Mouse (Mus musculus): ENCODE measurements around the gene Zfp62. TPM values are rescaled to one million over a fixed set of nuclear protein-coding genes. Genes with fewer than 3 reads are reported as not detected.

The Zfp62 gene
- total and polyA plus RNA-seq, 2 experiments from 2014 or later = 25.6 to 26.6 TPM

DNA sequence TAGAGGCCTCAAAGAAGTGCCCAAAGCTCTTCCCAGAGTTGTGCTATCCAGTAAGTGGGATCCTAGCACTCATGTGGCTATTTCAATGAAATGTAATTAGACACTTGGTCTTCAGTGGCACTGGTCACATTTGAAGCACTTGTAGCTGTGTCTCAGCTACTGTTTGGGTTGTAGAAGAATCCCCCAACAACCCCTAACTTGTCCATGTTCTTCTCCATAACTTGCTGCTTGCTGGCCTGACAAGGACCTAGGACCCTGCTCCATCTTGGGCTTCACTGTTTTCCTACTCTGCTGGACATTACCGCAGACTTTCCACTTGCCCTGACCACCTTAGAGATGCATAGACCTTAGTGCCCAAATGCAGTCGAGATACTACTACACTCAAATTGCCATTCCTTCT lies 1.0 kb upstream of the Zfp62 start:
- peak overlapping the region; percentile 98; the same call in 1 of the 2 replicates for H3K9ac ChIP-seq (replicated peaks; ENCODE audit: low read length, poor library complexity, severe bottlenecking)
- TF ChIP-seq CTCF (IDR thresholded peaks at IDR 0.05) = no peak
- no peak for ATAC-seq (ENCODE audit: low FRiP score)
- H3K4me1 ChIP-seq (ENCODE audit: insufficient read depth, low read length) = peaks cover 9% of the 10 kb centered on the region
- 60% methylated on average over 2 of the region's 2 CpGs for WGBS
- H3K4me3 ChIP-seq (ENCODE audit: low read depth, low read length) = peak overlapping the region; percentile 98
- H3K27me3 ChIP-seq (ENCODE audit: insufficient read depth, low read length) = no peaks in the 10 kb centered on the region
- peak overlapping the region; percentile 77 for H3K4me2 ChIP-seq (ENCODE audit: low read depth, low read length, poor library complexity, severe bottlenecking)
- no peak for DNase-seq (ENCODE audit: low spot score)
- H3K36me3 ChIP-seq (ENCODE audit: insufficient read depth, low read length) = no peaks in the 10 kb centered on the region
- no peaks in the 10 kb centered on the region for H3K9me3 ChIP-seq (ENCODE audit: low read length)
- H3K27ac ChIP-seq (ENCODE audit: low read depth, low read length) = peak overlapping the region; percentile 97; the same call in 1 of the 2 replicates

- DNase-seq (ENCODE audit: low spot score) (no peak), ATAC-seq (ENCODE audit: low FRiP score) (peak; percentile 36)
- Histone ChIP-seq H3K27ac (ENCODE audit: low read depth, low read length) (peak overlapping the region; percentile 97), H3K27me3 (ENCODE audit: insufficient read depth, low read length) (no peaks in the 10 kb centered on the region), H3K9me3 (ENCODE audit: low read length) (no peaks in the 10 kb centered on the region), H3K36me3 (ENCODE audit: insufficient read depth, low read length) (no peaks in the 10 kb centered on the region), H3K9ac (replicated peaks; ENCODE audit: low read length, poor library complexity, severe bottlenecking) (peak overlapping the region; percentile 98), H3K4me3 (ENCODE audit: low read depth, low read length) (peak overlapping the region; percentile 98), H3K4me1 (ENCODE audit: insufficient read depth, low read length) (peaks cover 9% of the 10 kb centered on the region), H3K4me2 (ENCODE audit: low read depth, low read length, poor library complexity, severe bottlenecking) (peak overlapping the region; percentile 77)
- WGBS = 1% methylated on average over 10 of the region's 10 CpGs
- no peak for TF ChIP-seq CTCF (IDR thresholded peaks at IDR 0.05)
Observed at GRCm38 (mm10) chr11:49202523-49203061, 500 bp upstream of the Zfp62 start.

DNA sequence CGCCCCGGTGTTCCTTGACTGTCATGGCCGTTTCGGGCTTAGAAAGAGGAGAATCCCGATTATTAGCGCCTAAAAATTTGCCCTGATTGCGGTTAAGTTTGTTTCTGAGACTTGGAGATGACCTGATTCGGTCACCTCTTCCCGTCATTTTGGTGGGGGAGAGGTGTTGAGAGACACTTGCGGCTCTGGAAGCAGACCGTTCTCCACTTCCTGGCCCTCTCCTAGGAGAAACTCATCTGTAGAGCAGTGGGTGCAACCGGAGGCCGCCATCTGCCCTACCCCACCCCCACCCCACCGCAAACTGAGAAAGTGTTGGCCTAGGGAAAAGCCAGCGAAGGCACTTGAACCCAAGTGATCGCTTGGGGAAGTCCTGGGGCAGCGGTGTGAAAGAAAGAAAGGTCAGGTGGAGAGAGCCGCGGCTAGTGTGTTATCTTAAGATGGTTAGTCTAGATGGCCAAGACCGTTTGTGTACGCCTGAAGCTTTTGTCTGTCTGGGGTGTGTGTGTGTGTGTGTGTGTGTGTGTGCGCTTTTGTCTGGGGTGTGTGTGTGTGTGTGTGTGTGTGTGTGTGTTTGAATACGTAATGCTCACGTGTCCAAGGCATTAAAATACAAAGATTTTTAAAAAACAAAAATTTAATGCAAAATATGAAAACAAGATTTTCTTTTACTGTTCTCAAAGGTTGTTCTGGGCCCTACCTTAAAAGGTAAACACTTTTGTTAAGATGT lies 842 bp downstream of the Zfp62 start:
- H3K27ac ChIP-seq (ENCODE audit: low read depth, low read length) = peak overlapping the region; percentile 97
- H3K4me1 ChIP-seq (ENCODE audit: insufficient read depth, low read length) = peaks cover 9% of the 10 kb centered on the region
- H3K9me3 ChIP-seq (ENCODE audit: low read length) = no peaks in the 10 kb centered on the region
- peak overlapping the region; percentile 98 for H3K4me3 ChIP-seq (ENCODE audit: low read depth, low read length)
- peak overlapping the region; percentile 77 for H3K4me2 ChIP-seq (ENCODE audit: low read depth, low read length, poor library complexity, severe bottlenecking)
- TF ChIP-seq CTCF (IDR thresholded peaks at IDR 0.05) = no peak
- H3K9ac ChIP-seq (replicated peaks; ENCODE audit: low read length, poor library complexity, severe bottlenecking) = peak overlapping the region; percentile 98
- no peaks in the 10 kb centered on the region for H3K27me3 ChIP-seq (ENCODE audit: insufficient read depth, low read length)
- DNase-seq (ENCODE audit: low spot score) (peak; percentile 62), ATAC-seq (ENCODE audit: low FRiP score) (peak; percentile 80)
- WGBS = 0% methylated on average over 24 of the region's 24 CpGs
- no peaks in the 10 kb centered on the region for H3K36me3 ChIP-seq (ENCODE audit: insufficient read depth, low read length)

GRCm38 (mm10) chr11:49205080-49205590 lies 2.0 kb downstream of the Zfp62 start:
- H3K9ac ChIP-seq (replicated peaks; ENCODE audit: low read length, poor library complexity, severe bottlenecking) = no peak overlapping the region

DNA sequence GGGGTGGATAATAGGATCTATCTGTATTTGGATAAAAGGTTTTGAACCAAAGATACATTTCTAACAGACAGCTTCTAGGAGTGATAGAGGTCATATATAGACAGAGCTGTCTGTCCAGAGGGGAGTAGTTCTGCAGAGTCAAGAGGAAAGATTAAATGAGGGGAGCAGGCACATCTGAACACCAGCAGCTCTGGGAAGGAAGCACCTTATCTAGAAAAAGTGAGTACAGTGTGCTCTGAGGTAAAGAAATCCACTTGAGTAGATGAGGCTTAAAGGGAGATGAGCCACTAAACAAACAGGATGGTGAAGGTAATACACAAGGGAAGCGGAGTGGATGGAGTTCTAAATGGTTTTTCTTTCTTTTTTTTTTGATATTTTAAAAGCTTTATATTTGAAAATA lies 4.4 kb downstream of the Zfp62 start:
- 96% methylated on average over 1 of the region's 1 CpGs for WGBS
- ATAC-seq (ENCODE audit: low FRiP score) (no peak), DNase-seq (ENCODE audit: low spot score) (no peak)
- H3K4me3 ChIP-seq (ENCODE audit: low read depth, low read length) = no peak overlapping the region
- H3K36me3 ChIP-seq (ENCODE audit: insufficient read depth, low read length) = no peaks in the 10 kb centered on the region
- no peaks in the 10 kb centered on the region for H3K9me3 ChIP-seq (ENCODE audit: low read length)
- TF ChIP-seq CTCF (IDR thresholded peaks at IDR 0.05) = no peak
- no peaks in the 10 kb centered on the region for H3K27me3 ChIP-seq (ENCODE audit: insufficient read depth, low read length)
- no peak overlapping the region for H3K4me2 ChIP-seq (ENCODE audit: low read depth, low read length, poor library complexity, severe bottlenecking)
- no peak overlapping the region for H3K27ac ChIP-seq (ENCODE audit: low read depth, low read length)
- no peak overlapping the region for H3K9ac ChIP-seq (replicated peaks; ENCODE audit: low read length, poor library complexity, severe bottlenecking)
- peaks cover 6% of the 10 kb centered on the region; the same call in 1 of the 2 replicates for H3K4me1 ChIP-seq (ENCODE audit: insufficient read depth, low read length)

More at GRCm38 (mm10) chr11:49205080-49205590, 2.0 kb downstream of the Zfp62 start:
- Histone ChIP-seq H3K27me3 (ENCODE audit: insufficient read depth, low read length) (no peaks in the 10 kb centered on the region), H3K4me3 (ENCODE audit: low read depth, low read length) (peak overlapping the region; percentile 3; the same call in 1 of the 2 replicates), H3K4me2 (ENCODE audit: low read depth, low read length, poor library complexity, severe bottlenecking) (peak overlapping the region; percentile 77; the same call in 1 of the 2 replicates), H3K4me1 (ENCODE audit: insufficient read depth, low read length) (peaks cover 9% of the 10 kb centered on the region), H3K9me3 (ENCODE audit: low read length) (no peaks in the 10 kb centered on the region), H3K27ac (ENCODE audit: low read depth, low read length) (no peak overlapping the region), H3K36me3 (ENCODE audit: insufficient read depth, low read length) (no peaks in the 10 kb centered on the region)
- no peak for TF ChIP-seq CTCF (IDR thresholded peaks at IDR 0.05)
- 86% methylated on average over 6 of the region's 6 CpGs for whole genome bisulfite sequencing
- no peak for ATAC-seq (ENCODE audit: low FRiP score)
- DNase-seq (ENCODE audit: low spot score) = no peak

DNA sequence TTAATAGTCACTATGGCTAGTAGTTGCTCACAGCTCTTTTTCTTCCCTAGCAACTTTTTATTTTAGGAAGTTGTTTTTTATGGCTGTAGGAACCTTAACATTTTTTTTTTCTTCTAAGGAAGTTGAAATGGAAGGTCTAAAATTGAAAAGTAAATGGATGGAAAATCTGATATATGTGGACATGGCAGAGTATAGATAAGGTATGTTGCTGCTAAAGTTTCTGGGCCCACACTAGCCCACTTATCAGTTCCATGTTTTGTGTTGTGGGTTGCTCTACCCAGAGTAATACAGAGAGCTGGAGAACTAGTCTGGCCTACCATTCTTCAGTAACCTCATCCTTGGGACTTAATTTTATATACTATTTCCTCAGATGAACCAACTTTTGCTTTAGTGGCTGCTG lies 9.5 kb downstream of the Zfp62 start:
- no peak for TF ChIP-seq CTCF (IDR thresholded peaks at IDR 0.05)
- Histone ChIP-seq H3K27ac (ENCODE audit: low read depth, low read length) (no peak overlapping the region), H3K27me3 (ENCODE audit: insufficient read depth, low read length) (no peaks in the 10 kb centered on the region), H3K9me3 (ENCODE audit: low read length) (no peaks in the 10 kb centered on the region), H3K4me2 (ENCODE audit: low read depth, low read length, poor library complexity, severe bottlenecking) (no peak overlapping the region), H3K36me3 (ENCODE audit: insufficient read depth, low read length) (peaks cover 33% of the 10 kb centered on the region), H3K4me3 (ENCODE audit: low read depth, low read length) (no peak overlapping the region), H3K4me1 (ENCODE audit: insufficient read depth, low read length) (no peaks in the 10 kb centered on the region), H3K9ac (replicated peaks; ENCODE audit: low read length, poor library complexity, severe bottlenecking) (no peak overlapping the region)
- ATAC-seq (ENCODE audit: low FRiP score) = no peak
- no peak for DNase-seq (ENCODE audit: low spot score)

All from midbrain, postnatal 0 days (tissue).